Mouse (Mus musculus): Measurements from ENCODE around the gene Iqgap1.
A peak's percentile ranks its signal among the peaks of the same experiment; 100 is the strongest.

Gene Iqgap1

GRCm38 (mm10) chr7:80825843-80826403, at the start of gene Iqgap1:
Gene Iqgap1 (minus strand): TSS chr7:80825974.
- no peak for DNase-seq (ENCODE audit: low spot score in 2 of 2)

- DNase-seq (ENCODE audit: low spot score in 2 of 2), result no peak
Measured at GRCm38 (mm10) chr7:80873631-80874030, 47.9 kb upstream of the Iqgap1 start.

- no peak for DNase-seq (ENCODE audit: low spot score in 2 of 2)
Measured at GRCm38 (mm10) chr7:80873038-80873437, 47.3 kb upstream of the Iqgap1 start.

- no peak for DNase-seq (ENCODE audit: low spot score in 2 of 2)
Measured at GRCm38 (mm10) chr7:80868686-80869085, 42.9 kb upstream of the Iqgap1 start.

- no peak for DNase-seq (ENCODE audit: low spot score in 2 of 2)
Measured at GRCm38 (mm10) chr7:80866514-80867147, 40.9 kb upstream of the Iqgap1 start.

- DNase-seq (ENCODE audit: low spot score in 2 of 2), result no peak
Measured at GRCm38 (mm10) chr7:80865521-80865920, 39.7 kb upstream of the Iqgap1 start.

- DNase-seq (ENCODE audit: low spot score in 2 of 2), result peak in 1 of 2 experiments; percentile 42
Measured at GRCm38 (mm10) chr7:80864831-80865230, 39.1 kb upstream of the Iqgap1 start.

- no peak for DNase-seq (ENCODE audit: low spot score in 2 of 2)
Measured at GRCm38 (mm10) chr7:80864151-80864550, 38.4 kb upstream of the Iqgap1 start.

GRCm38 (mm10) chr7:80863520-80863919, 37.7 kb upstream of the Iqgap1 start:
- DNase-seq (ENCODE audit: low spot score in 2 of 2), result no peak

- no peak for DNase-seq (ENCODE audit: low spot score in 2 of 2)
Measured at GRCm38 (mm10) chr7:80862475-80862874, 36.7 kb upstream of the Iqgap1 start.

GRCm38 (mm10) chr7:80860729-80861274, 35.0 kb upstream of the Iqgap1 start, which contains the start of gene Zscan2:
Gene Zscan2 (plus strand): TSS chr7:80860920.
- peak; percentile 90 to 94 for DNase-seq (ENCODE audit: low spot score in 2 of 2)

GRCm38 (mm10) chr7:80860227-80860626, 34.5 kb upstream of the Iqgap1 start:
- DNase-seq (ENCODE audit: low spot score in 2 of 2), result peak; percentile 41 to 56

GRCm38 (mm10) chr7:80857181-80857580, 31.4 kb upstream of the Iqgap1 start:
- DNase-seq (ENCODE audit: low spot score in 2 of 2), result peak; percentile 84 to 85

GRCm38 (mm10) chr7:80855316-80855715, 29.5 kb upstream of the Iqgap1 start:
- no peak for DNase-seq (ENCODE audit: low spot score in 2 of 2)

- DNase-seq (ENCODE audit: low spot score in 2 of 2), result no peak
Measured at GRCm38 (mm10) chr7:80853218-80853617, 27.4 kb upstream of the Iqgap1 start.

GRCm38 (mm10) chr7:80850520-80850919, 24.7 kb upstream of the Iqgap1 start:
- no peak for DNase-seq (ENCODE audit: low spot score in 2 of 2)

GRCm38 (mm10) chr7:80849710-80850109, 23.9 kb upstream of the Iqgap1 start:
- peak in 1 of 2 experiments; percentile 40 for DNase-seq (ENCODE audit: low spot score in 2 of 2)

GRCm38 (mm10) chr7:80849267-80849666, 23.5 kb upstream of the Iqgap1 start:
- DNase-seq (ENCODE audit: low spot score in 2 of 2), result no peak

GRCm38 (mm10) chr7:80846709-80847108, 20.9 kb upstream of the Iqgap1 start:
- no peak for DNase-seq (ENCODE audit: low spot score in 2 of 2)

GRCm38 (mm10) chr7:80846280-80846678, 20.5 kb upstream of the Iqgap1 start:
- no peak for DNase-seq (ENCODE audit: low spot score in 2 of 2)

GRCm38 (mm10) chr7:80845621-80846279, 20.0 kb upstream of the Iqgap1 start:
- no peak for DNase-seq (ENCODE audit: low spot score in 2 of 2)

- DNase-seq (ENCODE audit: low spot score in 2 of 2), result no peak
Measured at GRCm38 (mm10) chr7:80844691-80845090, 18.9 kb upstream of the Iqgap1 start.
